Mouse (Mus musculus) naive thymus-derived CD4-positive, alpha-beta T cell, adult 2 months (primary cell): Measurements from ENCODE around the gene Slc25a38.
A peak's percentile ranks its signal among the peaks of the same experiment; 100 is the strongest.

Source experiments
- DNase-seq: peaks from one replicate; pipeline ENCODE4 v3.0.0-alpha.2; 2011; ENCODE audit warnings: low read depth

Gene Slc25a38

DNA sequence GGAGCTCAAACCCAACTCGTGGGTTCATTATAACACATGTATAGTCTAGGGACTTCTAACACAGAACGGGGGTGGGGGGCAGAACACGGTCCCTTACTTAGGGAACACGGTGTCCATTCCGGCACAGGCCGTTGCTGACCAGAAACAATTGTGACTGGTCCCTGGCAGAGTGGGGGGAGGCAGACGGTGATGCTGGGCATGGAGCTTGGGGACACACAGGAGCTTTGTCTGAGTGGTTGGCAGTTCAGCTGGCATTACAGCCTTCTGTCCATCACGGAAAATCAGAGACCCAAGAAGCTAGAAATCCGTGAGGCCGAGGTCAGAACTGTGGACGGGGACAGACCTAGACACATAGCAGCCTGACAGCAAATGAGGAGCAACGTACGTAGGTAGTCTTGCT is 34.3 kb downstream of the Slc25a38 start:
- DNase-seq = no peak

GRCm38 (mm10) chr9:120149222-120149828 is 39.2 kb downstream of the Slc25a38 start, which contains the start of gene Mobp:
Gene Mobp, plus strand, starts transcription at chr9:120149707.
- DNase-seq = no peak

DNA sequence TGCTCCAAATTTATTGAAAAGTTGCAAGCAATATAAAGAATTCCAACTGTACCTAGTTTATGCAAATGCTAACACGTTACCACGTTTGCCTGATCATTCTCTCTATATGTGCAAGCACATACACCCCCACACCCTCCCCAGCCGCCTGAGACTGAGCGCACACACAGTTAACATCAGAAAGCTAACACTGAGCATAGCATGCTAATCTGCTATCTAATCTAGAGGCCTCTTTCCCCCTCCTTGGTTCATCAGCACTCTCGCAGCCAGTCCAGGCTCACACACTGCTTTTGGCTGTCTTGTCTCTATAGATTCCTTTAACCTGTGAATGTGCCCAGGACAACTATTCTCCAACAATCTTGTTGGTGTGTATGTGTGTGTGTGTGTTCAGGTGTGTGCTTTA is 41.0 kb downstream of the Slc25a38 start:
- DNase-seq = no peak

- DNase-seq = no peak
These were observed 41.8 kb downstream of the Slc25a38 start for GRCm38 (mm10) chr9:120151906-120152399.

DNA sequence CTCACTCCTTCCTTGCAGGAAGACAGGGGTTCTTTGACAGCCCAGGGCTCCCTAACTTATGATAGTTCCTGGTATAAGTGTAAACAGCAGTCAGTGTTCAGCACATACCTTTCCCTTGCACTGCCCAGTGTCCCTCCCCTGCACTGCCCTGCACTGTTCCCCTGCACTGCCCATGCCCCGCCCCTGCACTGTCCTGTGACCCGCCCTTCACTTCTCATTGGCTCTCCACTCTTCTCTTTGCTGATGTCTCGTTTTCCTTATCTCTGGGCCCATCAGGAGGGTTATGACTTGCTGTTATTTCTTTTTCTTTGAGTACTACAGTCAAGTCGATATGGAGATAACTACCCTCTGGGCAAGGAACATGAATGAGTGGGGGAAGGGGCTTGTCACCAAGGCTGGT is 47.9 kb downstream of the Slc25a38 start:
- DNase-seq = no peak

DNA sequence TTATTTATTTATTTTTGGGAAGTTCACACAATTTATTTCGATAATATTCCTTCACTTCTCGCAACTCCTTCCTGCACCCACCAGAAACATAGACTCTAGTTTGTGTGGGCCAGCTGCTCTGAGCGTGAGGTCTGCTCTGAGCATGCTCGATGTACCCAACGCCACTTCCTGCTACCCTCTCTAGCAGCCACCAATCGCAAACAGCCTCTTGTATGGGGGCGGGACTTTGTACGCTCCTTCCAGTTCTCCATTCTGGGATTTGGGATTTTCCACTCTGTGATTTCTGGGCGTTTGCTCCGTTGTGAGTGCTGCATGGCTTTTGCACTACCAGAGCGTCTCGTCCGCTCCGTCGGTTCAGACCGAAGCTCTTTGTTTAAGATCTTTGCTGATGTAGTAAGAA is 53.7 kb downstream of the Slc25a38 start:
- no peak for DNase-seq

DNA sequence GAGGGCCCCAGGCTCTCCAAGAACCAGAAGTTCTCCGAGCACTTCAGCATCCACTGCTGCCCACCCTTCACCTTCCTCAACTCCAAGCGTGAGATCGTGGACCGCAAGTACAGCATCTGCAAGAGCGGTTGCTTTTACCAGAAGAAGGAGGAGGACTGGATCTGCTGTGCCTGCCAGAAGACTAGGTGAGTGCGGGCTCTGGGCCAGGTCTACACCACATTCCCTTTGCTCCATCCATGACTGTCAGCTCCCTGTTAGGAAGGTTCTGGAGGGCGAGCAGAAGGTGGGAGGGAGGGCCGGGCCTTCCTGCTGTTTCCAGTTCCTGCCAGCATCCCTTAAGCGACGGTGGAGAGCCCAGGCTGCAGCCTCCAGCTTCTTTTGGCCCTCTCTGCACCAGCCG is 57.7 kb downstream of the Slc25a38 start:
- no peak for DNase-seq

DNA sequence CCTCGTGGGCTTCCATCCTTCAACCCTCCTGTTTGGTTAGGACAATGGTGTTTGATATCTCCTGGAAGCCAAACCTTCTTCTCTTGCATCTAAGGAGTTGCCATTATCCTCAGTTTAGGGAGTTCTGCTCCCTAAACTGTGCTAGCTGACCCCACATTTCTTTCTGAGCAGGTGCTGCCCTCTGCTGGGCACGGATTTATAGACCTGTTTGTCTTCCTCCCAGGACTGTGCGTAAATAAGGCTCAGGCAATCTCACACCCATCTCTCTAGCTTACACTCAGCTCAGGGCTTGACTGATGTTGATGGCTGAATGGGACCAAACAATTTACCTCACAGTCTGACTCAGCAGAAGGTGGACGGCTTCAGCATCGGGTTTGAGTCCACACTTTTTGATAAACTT is 61.1 kb downstream of the Slc25a38 start:
- DNase-seq = peak; percentile 68
